Mouse (Mus musculus) embryonic facial prominence, embryonic 11.5 days (tissue): ENCODE results near the gene Rwdd1. TPM values are rescaled to one million over a fixed set of nuclear protein-coding genes. Genes with fewer than 3 reads are reported as not detected.

Source experiments
- ATAC-seq: fragments of 200-750 bp; cut with Nextera tagmentation; replicated peaks from 2 replicates; pipeline ENCODE4 v1.8.0; 2017; ENCODE audit warnings: low read depth; ENCODE audit not compliant: insufficient number of reproducible peaks, low FRiP score, low TSS enrichment
- DNase-seq: peaks from one replicate; pipeline ENCODE4 v3.0.0-alpha.2; 2015; ENCODE audit warnings: low spot score
- H3K27ac ChIP-seq: fragments of 300-500 bp; sonication (generic); replicated peaks from 2 replicates; pipeline ENCODE4 v1.5.1; 2014; ENCODE audit warnings: mild to moderate bottlenecking, low read depth, low read length, control low read depth
- H3K27me3 ChIP-seq: fragments of 300-500 bp; sonication (generic); 2 replicates; pipeline ENCODE4 v1.6.1; 2014; ENCODE audit warnings: mild to moderate bottlenecking, low read length, moderate library complexity, mixed read lengths; ENCODE audit not compliant: control insufficient read depth, insufficient read depth
- H3K36me3 ChIP-seq: fragments of 300-500 bp; sonication (generic); replicated peaks from 2 replicates; pipeline ENCODE4 v1.6.1; 2014; ENCODE audit warnings: low read depth, mild to moderate bottlenecking, low read length, moderate library complexity, mixed read lengths; ENCODE audit not compliant: control insufficient read depth, insufficient read depth
- H3K4me1 ChIP-seq: fragments of 300-500 bp; sonication (generic); 2 replicates; pipeline ENCODE4 v1.6.1; 2014; ENCODE audit warnings: low read length, mixed read lengths; ENCODE audit not compliant: control insufficient read depth, insufficient read depth
- H3K4me2 ChIP-seq: fragments of 300-500 bp; sonication (generic); 2 replicates; pipeline ENCODE4 v1.6.1; 2014; ENCODE audit warnings: low read depth, mild to moderate bottlenecking, control low read depth, low read length, moderate library complexity
- H3K4me3 ChIP-seq: fragments of 300-500 bp; sonication (generic); 2 replicates; pipeline ENCODE4 v1.5.1; 2014; ENCODE audit warnings: low read depth, low read length, control low read depth
- H3K9ac ChIP-seq: fragments of 300-500 bp; sonication (generic); replicated peaks from 2 replicates; pipeline ENCODE4 v1.6.1; 2014; ENCODE audit warnings: mild to moderate bottlenecking, control low read depth, low read length
- H3K9me3 ChIP-seq: fragments of 300-500 bp; sonication (generic); replicated peaks from 2 replicates; pipeline ENCODE4 v1.6.1; 2016; ENCODE audit warnings: mild to moderate bottlenecking, low read length, inconsistent platforms, mixed read lengths; ENCODE audit not compliant: control insufficient read depth
- WGBS: fragments of 180-500 bp; shearing (Covaris S2); extraction: QIAGEN DNeasy Blood & Tissue Kit; methylation state at CpG from one replicate; pipeline ENCODE4 v1.1.7; 2014; 5-methylcytosine and 5-hydroxymethylcytosine counted together
- polyA plus RNA-seq: library from polyadenylated mRNA; unstranded; fragments of >200 nt; fragmentation: Nextera tagmentation; extraction: Ambion mirVana; gene quantifications from 2 replicates; pipeline ENCODE4 v1.2.1, GENCODE M21; 2014

The Rwdd1 gene
- polyA plus RNA-seq: 180 and 196 TPM in 2 replicates

DNA sequence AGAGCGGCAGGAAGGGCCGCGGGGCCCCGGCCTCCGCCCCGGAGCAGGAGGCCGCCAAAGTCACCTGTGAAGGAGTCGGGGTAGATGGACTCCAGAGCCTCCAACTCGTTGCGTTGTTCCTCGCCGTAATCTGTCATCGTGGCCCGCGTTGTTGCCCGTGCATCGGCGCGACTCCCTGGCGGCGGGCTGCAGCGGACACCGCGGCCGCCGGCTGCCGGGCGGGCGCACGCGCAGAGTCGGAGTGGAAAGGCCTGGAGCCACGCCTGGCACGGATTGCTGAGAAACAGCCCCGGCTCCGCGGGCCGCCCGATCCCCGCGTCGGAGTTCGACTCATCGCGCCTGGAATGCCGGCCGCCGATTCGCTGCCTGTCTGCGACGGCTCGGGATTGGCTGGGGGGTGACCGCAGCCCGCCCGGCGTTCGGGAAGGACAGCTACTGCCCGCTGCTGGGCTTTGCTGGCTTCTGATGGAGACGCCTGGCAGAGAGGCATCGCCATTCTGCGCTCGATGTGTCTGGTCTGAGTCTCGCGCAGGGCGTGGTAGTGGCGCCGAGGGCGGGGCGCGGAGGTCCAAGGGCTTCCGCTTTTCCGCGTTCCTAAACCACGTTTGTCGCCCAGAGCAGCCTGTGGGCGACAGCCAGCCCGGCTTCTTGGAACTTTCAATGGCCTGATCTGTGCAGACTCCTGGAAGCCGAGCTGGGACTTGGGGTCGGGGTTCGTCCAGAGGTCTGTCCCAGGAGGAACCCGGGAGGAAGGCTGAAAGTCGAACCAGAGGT lies at the start of gene Rwdd1:
Gene Rwdd1, minus strand, starts transcription at position 323 of the 774 bp plus-strand sequence.
- WGBS: under 1% methylated on average over 71 of the region's 82 CpGs
- ATAC-seq (peak; percentile 100), DNase-seq (peak; percentile 97)
- no peaks in the 10 kb centered on the region for H3K27me3 ChIP-seq
- H3K4me1 ChIP-seq: no peaks in the 10 kb centered on the region
- peak within 1 kb of the TSS; percentile 62 for H3K4me2 ChIP-seq
- no peaks in the 10 kb centered on the region for H3K9me3 ChIP-seq
- peak within 1 kb of the TSS; percentile 68 for H3K4me3 ChIP-seq
- peak within 1 kb of the TSS; percentile 85 for H3K27ac ChIP-seq
- H3K9ac ChIP-seq: peak within 1 kb of the TSS; percentile 78
- no peaks in the 10 kb centered on the region for H3K36me3 ChIP-seq

DNA sequence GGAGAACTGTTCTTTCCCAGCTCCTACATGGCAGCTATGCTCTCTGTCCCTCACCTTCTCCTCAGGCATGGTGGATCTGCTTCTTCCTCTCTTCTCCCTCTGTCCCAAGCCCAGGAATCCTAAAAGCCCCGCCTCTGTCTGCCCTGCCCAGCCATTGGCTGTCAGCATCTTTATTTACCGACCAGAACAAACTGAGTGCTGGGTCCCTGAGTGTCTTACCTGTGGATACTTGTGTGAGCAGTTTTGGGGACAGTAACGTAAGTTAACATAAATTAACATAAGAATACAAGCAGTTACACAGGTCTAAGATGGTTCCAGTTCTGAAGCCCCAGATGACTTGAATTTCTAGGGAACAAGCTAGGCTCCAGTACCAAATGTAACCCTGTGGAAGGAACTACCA lies 47.2 kb upstream of the Rwdd1 start:
- Histone ChIP-seq H3K9ac (no peak overlapping the region), H3K27me3 (no peaks in the 10 kb centered on the region), H3K9me3 (no peaks in the 10 kb centered on the region), H3K36me3 (no peaks in the 10 kb centered on the region), H3K4me2 (no peak overlapping the region), H3K27ac (no peak overlapping the region), H3K4me1 (no peaks in the 10 kb centered on the region), H3K4me3 (no peak overlapping the region)
- 61% methylated on average over 3 of the region's 3 CpGs for whole genome bisulfite sequencing
- DNase-seq: no peak
- no peak for ATAC-seq

DNA sequence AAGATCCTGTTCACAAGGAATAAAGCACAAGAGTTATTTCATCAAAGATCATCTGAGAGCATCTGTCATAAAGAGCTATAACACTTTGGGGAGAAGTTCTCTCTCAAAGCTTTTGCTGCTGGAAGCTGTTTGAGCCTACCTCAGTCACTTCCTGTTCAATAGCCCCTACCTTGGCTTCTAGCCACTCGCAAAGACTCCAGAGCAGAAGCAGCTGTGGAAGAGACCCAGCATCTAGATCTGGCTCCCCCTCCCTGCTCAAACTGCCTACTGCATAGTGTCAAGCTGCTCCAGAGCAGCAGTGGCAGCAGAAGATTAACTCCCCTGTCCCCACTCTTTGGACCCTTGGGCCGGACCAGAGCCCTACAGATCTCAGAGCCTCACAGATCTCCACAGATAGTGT lies 34.6 kb upstream of the Rwdd1 start:
- DNase-seq (no peak), ATAC-seq (no peak)
- 94% methylated on average over 2 of the region's 2 CpGs for WGBS
- no peak overlapping the region for H3K4me3 ChIP-seq
- no peaks in the 10 kb centered on the region for H3K4me1 ChIP-seq
- no peak overlapping the region for H3K9ac ChIP-seq
- H3K9me3 ChIP-seq: no peaks in the 10 kb centered on the region
- H3K36me3 ChIP-seq: no peaks in the 10 kb centered on the region
- H3K27ac ChIP-seq: no peak overlapping the region
- H3K4me2 ChIP-seq: no peak overlapping the region
- H3K27me3 ChIP-seq: no peaks in the 10 kb centered on the region

DNA sequence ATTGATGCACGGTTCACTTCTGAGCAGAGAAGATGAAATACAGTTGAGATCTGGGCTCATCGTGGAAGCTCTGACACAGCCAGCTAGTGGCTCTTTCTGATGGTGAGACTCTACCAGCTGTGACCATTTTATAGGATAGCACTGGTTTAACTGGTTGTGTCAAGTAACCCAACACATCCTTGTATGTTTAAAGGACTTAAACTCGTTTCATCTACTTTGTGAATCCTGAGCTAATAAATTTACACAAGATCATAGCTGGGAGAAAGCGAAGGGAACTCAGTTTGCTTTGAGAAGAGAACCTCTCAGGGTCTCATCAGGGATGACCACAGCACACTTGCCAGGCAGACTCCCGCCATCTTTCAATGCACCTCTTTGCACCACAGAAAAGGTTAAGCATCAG lies 24.8 kb upstream of the Rwdd1 start, which contains the start of gene Calhm4:
Gene Calhm4, minus strand, starts transcription at position 101 of the 400 bp plus-strand sequence.
- no peak within 1 kb of the TSS for H3K9ac ChIP-seq
- H3K4me1 ChIP-seq: no peaks in the 10 kb centered on the region
- no peak within 1 kb of the TSS for H3K4me2 ChIP-seq
- ATAC-seq (no peak), DNase-seq (no peak)
- 87% methylated on average over 5 of the region's 5 CpGs for WGBS
- no peak within 1 kb of the TSS for H3K27ac ChIP-seq
- H3K9me3 ChIP-seq: no peaks in the 10 kb centered on the region
- no peaks in the 10 kb centered on the region for H3K36me3 ChIP-seq
- no peaks in the 10 kb centered on the region for H3K27me3 ChIP-seq
- H3K4me3 ChIP-seq: no peak within 1 kb of the TSS

DNA sequence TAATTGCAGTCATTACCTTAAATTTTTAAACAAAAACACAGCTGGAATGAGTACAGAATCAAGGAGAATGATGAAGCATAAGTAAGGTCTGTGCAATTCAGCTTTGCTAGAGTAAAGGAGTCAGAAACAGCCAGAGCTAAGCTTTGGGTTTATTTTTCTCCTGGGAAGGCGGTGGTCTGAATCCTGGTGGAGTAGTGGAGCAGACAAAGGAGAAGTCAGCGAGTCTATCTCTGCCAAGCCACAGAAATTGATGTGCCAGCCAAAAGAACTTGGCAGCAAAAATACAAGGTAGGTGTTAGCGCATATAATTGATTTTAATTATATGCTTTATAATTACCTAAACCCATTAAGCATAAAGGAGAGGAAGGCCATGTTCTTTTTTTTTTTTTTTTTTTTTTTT lies 18.0 kb upstream of the Rwdd1 start, which contains the start of gene Trappc3l:
Gene Trappc3l, plus strand, starts transcription at position 197 of the 400 bp plus-strand sequence.
- H3K4me3 ChIP-seq: no peak within 1 kb of the TSS
- peak; percentile 41 for DNase-seq
- H3K27me3 ChIP-seq: no peaks in the 10 kb centered on the region
- H3K4me1 ChIP-seq: no peaks in the 10 kb centered on the region
- H3K4me2 ChIP-seq: no peak within 1 kb of the TSS
- H3K27ac ChIP-seq: no peak within 1 kb of the TSS
- H3K9ac ChIP-seq: no peak within 1 kb of the TSS
- 68% methylated on average over 3 of the region's 3 CpGs for WGBS
- no peaks in the 10 kb centered on the region for H3K36me3 ChIP-seq
- ATAC-seq: no peak
- no peaks in the 10 kb centered on the region for H3K9me3 ChIP-seq

DNA sequence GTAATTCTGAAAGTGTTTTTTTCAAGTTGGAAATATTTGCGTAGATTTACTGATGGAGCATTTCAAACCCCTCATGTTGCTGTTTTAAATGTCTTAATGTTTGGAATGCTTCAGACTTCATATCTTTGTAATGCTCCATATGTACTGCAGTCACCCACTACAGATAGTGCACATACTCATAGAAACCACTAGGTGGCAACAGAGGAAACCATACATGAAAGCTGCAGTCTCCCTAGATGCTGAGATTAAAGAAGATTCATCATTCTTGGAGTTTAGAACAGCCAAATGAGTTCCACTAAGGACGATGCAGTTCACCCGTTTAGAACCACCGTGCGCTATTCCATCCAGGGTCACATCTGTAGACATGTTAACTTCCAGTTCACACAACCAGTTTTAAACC lies 17.2 kb upstream of the Rwdd1 start:
- Histone ChIP-seq H3K9ac (no peak overlapping the region), H3K4me2 (no peak overlapping the region), H3K4me1 (no peaks in the 10 kb centered on the region), H3K4me3 (no peak overlapping the region), H3K9me3 (no peaks in the 10 kb centered on the region), H3K27ac (no peak overlapping the region), H3K36me3 (no peaks in the 10 kb centered on the region), H3K27me3 (no peaks in the 10 kb centered on the region)
- peak; percentile 63 for DNase-seq
- 16% methylated on average over 5 of the region's 5 CpGs for WGBS
- ATAC-seq: no peak

DNA sequence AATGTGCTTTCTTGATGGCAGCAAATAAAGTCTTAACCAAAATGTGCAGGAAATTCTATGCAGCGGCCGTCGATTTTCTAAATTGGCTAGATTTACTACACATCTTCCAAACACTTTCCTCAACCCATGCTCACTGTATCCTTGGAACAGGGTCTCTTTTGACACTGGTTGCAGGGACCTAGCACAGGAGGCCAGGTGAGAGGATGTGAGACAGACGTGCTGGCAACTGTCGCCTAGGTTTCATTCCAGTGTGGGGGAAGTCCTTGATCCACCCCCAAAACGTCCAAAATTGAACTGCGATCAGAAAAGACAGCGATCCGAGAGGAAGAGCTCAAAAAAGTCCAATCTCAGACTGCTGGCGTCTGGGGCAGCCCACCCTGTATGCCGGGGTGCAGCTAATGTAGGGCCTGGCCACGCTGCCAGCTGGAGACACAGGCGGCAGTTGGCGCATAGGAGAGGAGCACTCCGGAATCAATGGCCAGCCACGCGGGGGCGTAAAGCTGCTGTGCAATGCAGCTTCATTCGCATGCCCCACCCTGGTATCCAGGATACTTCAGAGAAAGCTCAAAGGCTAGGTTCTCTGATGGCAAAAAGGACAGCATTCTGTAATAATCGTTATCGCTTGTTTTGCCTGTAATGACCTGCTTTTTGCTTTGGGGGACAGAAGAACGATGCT lies 14.3 kb upstream of the Rwdd1 start:
- H3K4me3 ChIP-seq: no peak overlapping the region

DNA sequence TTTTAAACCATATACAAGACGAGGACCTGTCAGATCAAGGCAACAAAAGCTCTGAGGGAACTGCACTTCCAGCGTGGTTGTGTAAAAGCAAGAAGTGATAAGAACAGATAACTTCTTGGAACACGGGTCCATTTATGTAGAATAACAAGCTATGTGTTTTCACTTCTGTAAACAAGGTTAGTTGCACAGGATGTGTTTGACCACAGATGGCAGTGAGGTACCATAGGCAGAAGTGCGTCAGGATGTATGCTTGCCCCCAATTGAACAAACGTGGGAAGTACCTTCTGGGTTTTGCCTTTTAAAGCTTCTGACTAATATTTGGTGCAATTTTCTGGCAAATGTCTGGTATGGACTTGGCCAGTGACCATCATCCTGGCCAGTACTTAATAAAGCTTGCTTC lies 10.9 kb upstream of the Rwdd1 start:
- no peak overlapping the region for H3K4me2 ChIP-seq
- no peak for ATAC-seq
- H3K36me3 ChIP-seq: no peaks in the 10 kb centered on the region
- H3K9ac ChIP-seq: no peak overlapping the region
- H3K4me1 ChIP-seq: no peaks in the 10 kb centered on the region
- WGBS: 78% methylated on average over 5 of the region's 5 CpGs
- DNase-seq: no peak
- H3K27me3 ChIP-seq: no peaks in the 10 kb centered on the region
- H3K4me3 ChIP-seq: no peak overlapping the region
- no peak overlapping the region for H3K27ac ChIP-seq
- H3K9me3 ChIP-seq: no peaks in the 10 kb centered on the region

More for the DNA sequence above, 14.3 kb upstream of the Rwdd1 start:
- DNase-seq (peak; percentile 88), ATAC-seq (peak; percentile 84)
- Histone ChIP-seq H3K9me3 (no peaks in the 10 kb centered on the region), H3K4me2 (peak overlapping the region; percentile 25), H3K27ac (no peak overlapping the region), H3K27me3 (no peaks in the 10 kb centered on the region), H3K9ac (no peak overlapping the region; the same call in 1 of the 2 replicates), H3K36me3 (no peaks in the 10 kb centered on the region), H3K4me1 (no peaks in the 10 kb centered on the region)
- WGBS: 22% methylated on average over 22 of the region's 22 CpGs
